Mouse (Mus musculus): ENCODE measurements at regions not wholly inside any gene's neighbourhood (a gene's known extent, or its start where the extent isn't known, plus 50 kb on each side); places are given as distances from the start of the nearest gene placed in this dataset.
A peak's percentile ranks its signal among the peaks of the same experiment; 100 is the strongest.

GRCm38 (mm10) chr13:64007688-64008087 is 81.3 kb downstream of the Hsd17b3 start:
- WGBS: 63% methylated on average over 2 of the region's 2 CpGs
- no peak for DNase-seq (ENCODE audit: low spot score)
- no peaks in the 10 kb centered on the region for H3K36me3 ChIP-seq

GRCm38 (mm10) chr13:64002945-64003459 is 86.0 kb downstream of the Hsd17b3 start:
- no peaks in the 10 kb centered on the region for H3K9me3 ChIP-seq
- peak overlapping the region; percentile 76 for H3K27ac ChIP-seq
- H3K4me3 ChIP-seq: no peak overlapping the region
- no peaks in the 10 kb centered on the region for H3K36me3 ChIP-seq
- H3K27me3 ChIP-seq (ENCODE audit: insufficient read depth, poor library complexity, severe bottlenecking): no peaks in the 10 kb centered on the region
- DNase-seq (ENCODE audit: low spot score): no peak
- H3K4me1 ChIP-seq: peaks cover 23% of the 10 kb centered on the region
- 8% methylated on average over 6 of the region's 6 CpGs for WGBS

More at GRCm38 (mm10) chr13:64007688-64008087, 81.3 kb downstream of the Hsd17b3 start:
- Histone ChIP-seq H3K27ac (no peak overlapping the region), H3K9me3 (no peaks in the 10 kb centered on the region), H3K27me3 (ENCODE audit: insufficient read depth, poor library complexity, severe bottlenecking) (no peaks in the 10 kb centered on the region), H3K4me1 (peaks cover 7% of the 10 kb centered on the region), H3K4me3 (no peak overlapping the region)

GRCm38 (mm10) chr13:64000303-64000702 is 88.7 kb downstream of the Hsd17b3 start:
- H3K9me3 ChIP-seq: no peaks in the 10 kb centered on the region
- WGBS: 48% methylated on average over 6 of the region's 6 CpGs
- peaks cover 23% of the 10 kb centered on the region for H3K4me1 ChIP-seq
- H3K27me3 ChIP-seq (ENCODE audit: insufficient read depth, poor library complexity, severe bottlenecking): no peaks in the 10 kb centered on the region
- no peak for DNase-seq (ENCODE audit: low spot score)
- no peaks in the 10 kb centered on the region for H3K36me3 ChIP-seq
- no peak overlapping the region for H3K4me3 ChIP-seq
- H3K27ac ChIP-seq: no peak overlapping the region

GRCm38 (mm10) chr13:63998647-63999046 is 90.4 kb downstream of the Hsd17b3 start:
- Histone ChIP-seq H3K4me3 (no peak overlapping the region), H3K4me1 (peaks cover 23% of the 10 kb centered on the region), H3K27me3 (ENCODE audit: insufficient read depth, poor library complexity, severe bottlenecking) (no peaks in the 10 kb centered on the region), H3K36me3 (no peaks in the 10 kb centered on the region), H3K27ac (peak overlapping the region; percentile 25; the same call in 1 of the 2 replicates), H3K9me3 (no peaks in the 10 kb centered on the region)
- WGBS: 41% methylated on average over 10 of the region's 10 CpGs
- no peak for DNase-seq (ENCODE audit: low spot score)

- Histone ChIP-seq H3K4me1 (peaks cover 10% of the 10 kb centered on the region), H3K36me3 (no peaks in the 10 kb centered on the region), H3K4me3 (no peak overlapping the region), H3K9me3 (no peaks in the 10 kb centered on the region), H3K27ac (no peak overlapping the region), H3K27me3 (ENCODE audit: insufficient read depth, poor library complexity, severe bottlenecking) (no peaks in the 10 kb centered on the region)
- WGBS: 73% methylated on average over 12 of the region's 12 CpGs
- DNase-seq (ENCODE audit: low spot score): no peak
These were observed 95.1 kb downstream of the Hsd17b3 start for GRCm38 (mm10) chr13:63993857-63994477.

- no peak overlapping the region for H3K4me3 ChIP-seq
- H3K36me3 ChIP-seq: no peaks in the 10 kb centered on the region
- H3K27me3 ChIP-seq (ENCODE audit: insufficient read depth, poor library complexity, severe bottlenecking): no peaks in the 10 kb centered on the region
- peaks cover 13% of the 10 kb centered on the region for H3K4me1 ChIP-seq
- H3K27ac ChIP-seq: no peak overlapping the region
- no peak for DNase-seq (ENCODE audit: low spot score)
- WGBS: 63% methylated on average over 1 of the region's 1 CpGs
- no peaks in the 10 kb centered on the region for H3K9me3 ChIP-seq
These were observed 96.0 kb downstream of the Hsd17b3 start for GRCm38 (mm10) chr13:63992989-63993388.

- Histone ChIP-seq H3K27me3 (ENCODE audit: insufficient read depth, poor library complexity, severe bottlenecking) (no peaks in the 10 kb centered on the region), H3K9me3 (no peaks in the 10 kb centered on the region), H3K4me3 (no peak overlapping the region), H3K4me1 (peaks cover 22% of the 10 kb centered on the region), H3K36me3 (no peaks in the 10 kb centered on the region), H3K27ac (0 out of 2 replicates have a peak overlapping the region, but pooled peaks have one; percentile 37)
- DNase-seq (ENCODE audit: low spot score): no peak
- 17% methylated on average over 8 of the region's 8 CpGs for WGBS
These were observed 98.5 kb downstream of the Hsd17b3 start for GRCm38 (mm10) chr13:63990480-63990958.

GRCm38 (mm10) chr13:63989769-63990168 is 99.3 kb downstream of the Hsd17b3 start:
- H3K27ac ChIP-seq: peak overlapping the region; percentile 31; the same call in 1 of the 2 replicates
- no peaks in the 10 kb centered on the region for H3K27me3 ChIP-seq (ENCODE audit: insufficient read depth, poor library complexity, severe bottlenecking)
- H3K9me3 ChIP-seq: no peaks in the 10 kb centered on the region
- DNase-seq (ENCODE audit: low spot score): no peak
- no peak overlapping the region for H3K4me3 ChIP-seq
- WGBS: 55% methylated on average over 2 of the region's 2 CpGs
- H3K4me1 ChIP-seq: peaks cover 29% of the 10 kb centered on the region
- H3K36me3 ChIP-seq: no peaks in the 10 kb centered on the region

GRCm38 (mm10) chr13:63988263-63988662 is 100.8 kb downstream of the Hsd17b3 start:
- peak overlapping the region; percentile 16; the same call in 1 of the 2 replicates for H3K27ac ChIP-seq
- 76% methylated on average over 4 of the region's 4 CpGs for WGBS
- no peak overlapping the region for H3K4me3 ChIP-seq
- no peaks in the 10 kb centered on the region for H3K9me3 ChIP-seq
- H3K4me1 ChIP-seq: peaks cover 37% of the 10 kb centered on the region
- no peaks in the 10 kb centered on the region for H3K27me3 ChIP-seq (ENCODE audit: insufficient read depth, poor library complexity, severe bottlenecking)
- H3K36me3 ChIP-seq: no peaks in the 10 kb centered on the region
- DNase-seq (ENCODE audit: low spot score): no peak

GRCm38 (mm10) chr13:63986681-63987080 is 102.3 kb downstream of the Hsd17b3 start:
- H3K4me1 ChIP-seq: peaks cover 37% of the 10 kb centered on the region
- no peak for DNase-seq (ENCODE audit: low spot score)
- no peaks in the 10 kb centered on the region for H3K27me3 ChIP-seq (ENCODE audit: insufficient read depth, poor library complexity, severe bottlenecking)
- WGBS: 70% methylated on average over 5 of the region's 5 CpGs
- no peaks in the 10 kb centered on the region for H3K9me3 ChIP-seq
- H3K27ac ChIP-seq: no peak overlapping the region
- no peak overlapping the region for H3K4me3 ChIP-seq
- no peaks in the 10 kb centered on the region for H3K36me3 ChIP-seq

GRCm38 (mm10) chr13:63985590-63985989 is 103.4 kb downstream of the Hsd17b3 start:
- H3K27me3 ChIP-seq (ENCODE audit: insufficient read depth, poor library complexity, severe bottlenecking): no peaks in the 10 kb centered on the region
- peaks cover 43% of the 10 kb centered on the region for H3K4me1 ChIP-seq
- H3K9me3 ChIP-seq: no peaks in the 10 kb centered on the region
- H3K27ac ChIP-seq: no peak overlapping the region
- H3K4me3 ChIP-seq: no peak overlapping the region
- DNase-seq (ENCODE audit: low spot score): no peak
- no peaks in the 10 kb centered on the region for H3K36me3 ChIP-seq
- WGBS: 29% methylated on average over 4 of the region's 4 CpGs

GRCm38 (mm10) chr13:63985086-63985485 is 103.9 kb downstream of the Hsd17b3 start:
- Histone ChIP-seq H3K36me3 (no peaks in the 10 kb centered on the region), H3K9me3 (no peaks in the 10 kb centered on the region), H3K4me3 (no peak overlapping the region), H3K27me3 (ENCODE audit: insufficient read depth, poor library complexity, severe bottlenecking) (no peaks in the 10 kb centered on the region), H3K4me1 (peaks cover 46% of the 10 kb centered on the region), H3K27ac (no peak overlapping the region)
- 69% methylated on average over 5 of the region's 5 CpGs for WGBS
- no peak for DNase-seq (ENCODE audit: low spot score)

GRCm38 (mm10) chr13:63980012-63980691 is 108.9 kb downstream of the Hsd17b3 start:
- whole genome bisulfite sequencing: 14% methylated on average over 7 of the region's 7 CpGs
- peak overlapping the region; percentile 70 for H3K27ac ChIP-seq
- no peaks in the 10 kb centered on the region for H3K9me3 ChIP-seq
- no peak for DNase-seq (ENCODE audit: low spot score)
- H3K36me3 ChIP-seq: no peaks in the 10 kb centered on the region
- H3K4me3 ChIP-seq: no peak overlapping the region
- peaks cover 33% of the 10 kb centered on the region for H3K4me1 ChIP-seq
- H3K27me3 ChIP-seq (ENCODE audit: insufficient read depth, poor library complexity, severe bottlenecking): no peaks in the 10 kb centered on the region

Data from heart, embryonic 10.5 days (tissue).